26 mouse cellular contexts compared by ENCODE assay signal in genomic region chr11:59645036-59645435, GRCm38 (mm10). TPM values are rescaled to one million over a fixed set of nuclear protein-coding genes. Genes with fewer than 3 reads are reported as not detected.
A peak's percentile ranks its signal among the peaks of the same experiment; 100 is the strongest.
DNase-seq lines count a peak whose midpoint lies in the region; ATAC-seq and TF ChIP-seq lines count a peak whose summit lies in the region.
"Had no signal": no experiment of that assay in that cellular context is flagged by ENCODE, and none has a peak within 500 bp of the region (broad histone marks: within the 10 kb centered on the region; RNA-seq: fewer than 3 reads in every experiment).

No protein-coding gene starts in this region.

- H3K4me3 ChIP-seq in heart, embryonic 15.5 days, result no peak overlapping the region
- H3K4me3 ChIP-seq in lung, embryonic 14.5 days (ENCODE audit: low read depth, low read length), result no peak overlapping the region
- no peak overlapping the region for H3K4me3 ChIP-seq in lung, embryonic 15.5 days
- H3K4me3 ChIP-seq in forebrain, embryonic 14.5 days (ENCODE audit: low read depth, low read length), result no peak overlapping the region
- H3K4me3 ChIP-seq: embryonic facial prominence, embryonic 15.5 days; erythroblast, embryonic 14.5 days; forebrain, embryonic 10.5 days; forebrain, embryonic 15.5 days; hindbrain, embryonic 13.5 days had no signal

- ATAC-seq in heart, embryonic 15.5 days (replicated peaks; ENCODE audit: insufficient number of reproducible peaks, insufficient read depth, low FRiP score, low read depth), result no peak
- ATAC-seq in lung, embryonic 14.5 days (ENCODE audit: insufficient read depth), result peak; percentile 77
- peak; percentile 89 for ATAC-seq in lung, embryonic 15.5 days (ENCODE audit: borderline replicate concordance, extremely low read depth, low FRiP score, low TSS enrichment)
- ATAC-seq in forebrain, embryonic 14.5 days, result no peak
- ATAC-seq in activated CD4-positive, CD25-positive, alpha-beta regulatory T cell, adult 4 months, result no peak
- ATAC-seq: forebrain, embryonic 15.5 days; hindbrain, postnatal 0 days had no signal

- 26% methylated on average over 7 of the region's 7 CpGs for WGBS in heart, embryonic 15.5 days
- whole genome bisulfite sequencing in lung, embryonic 14.5 days, result 41% methylated on average over 7 of the region's 7 CpGs
- 41% methylated on average over 7 of the region's 7 CpGs for WGBS in lung, embryonic 15.5 days
- 68% methylated on average over 7 of the region's 7 CpGs for WGBS in forebrain, embryonic 14.5 days

- H3K9ac ChIP-seq in heart, embryonic 15.5 days, result no peak overlapping the region
- H3K9ac ChIP-seq in lung, embryonic 14.5 days, result no peak overlapping the region
- H3K9ac ChIP-seq in lung, embryonic 15.5 days, result no peak overlapping the region
- no peak overlapping the region for H3K9ac ChIP-seq in forebrain, embryonic 14.5 days (ENCODE audit: low read length)
- H3K9ac ChIP-seq: embryonic facial prominence, embryonic 15.5 days; forebrain, embryonic 15.5 days; hindbrain, embryonic 13.5 days had no signal

- DNase-seq in heart, adult 8-10 months (ENCODE audit: low spot score), result no peak
- DNase-seq in lung, embryonic 14.5 days, result peak; percentile 58
- DNase-seq in lung, postnatal 36 days, result peak; percentile 66
- DNase-seq in forebrain, embryonic 14.5 days (ENCODE audit: low spot score), result no peak
- DNase-seq: adrenal gland, adult 8-10 months; adrenal gland, postnatal 36 days; cerebellum, adult 2 months; cerebellum, postnatal 10 days; gastrocnemius, postnatal 14 days had no signal

- no peak overlapping the region for H3K27ac ChIP-seq in heart, embryonic 15.5 days
- peak overlapping the region; percentile 54; the same call in 1 of the 2 replicates for H3K27ac ChIP-seq in lung, embryonic 14.5 days (ENCODE audit: low read depth)
- H3K27ac ChIP-seq in lung, embryonic 15.5 days, result peak overlapping the region; percentile 90
- no peak overlapping the region for H3K27ac ChIP-seq in forebrain, embryonic 14.5 days (ENCODE audit: low read depth, low read length)
- H3K27ac ChIP-seq: embryonic facial prominence, embryonic 15.5 days; forebrain, embryonic 10.5 days; forebrain, embryonic 15.5 days; hindbrain, embryonic 13.5 days; hindbrain, postnatal 0 days had no signal

- H3K27me3 ChIP-seq in heart, embryonic 15.5 days, result no peaks in the 10 kb centered on the region
- H3K27me3 ChIP-seq in lung, embryonic 14.5 days (ENCODE audit: insufficient read depth, low read length), result no peaks in the 10 kb centered on the region
- no peaks in the 10 kb centered on the region for H3K27me3 ChIP-seq in lung, embryonic 15.5 days
- H3K27me3 ChIP-seq in forebrain, embryonic 14.5 days (replicated peaks; ENCODE audit: control insufficient read depth, insufficient read depth, low read length), result no peaks in the 10 kb centered on the region
- H3K27me3 ChIP-seq: embryonic facial prominence, embryonic 15.5 days; forebrain, embryonic 15.5 days; hindbrain, embryonic 13.5 days had no signal

- H3K4me1 ChIP-seq in heart, embryonic 15.5 days (replicated peaks), result peaks cover 6% of the 10 kb centered on the region
- peaks cover 2% of the 10 kb centered on the region; the same call in 1 of the 2 replicates for H3K4me1 ChIP-seq in lung, embryonic 14.5 days (ENCODE audit: insufficient read depth)
- H3K4me1 ChIP-seq in lung, embryonic 15.5 days, result peaks cover 23% of the 10 kb centered on the region
- no peaks in the 10 kb centered on the region for H3K4me1 ChIP-seq in forebrain, embryonic 14.5 days (ENCODE audit: control insufficient read depth, insufficient read depth, low read length)
- H3K4me1 ChIP-seq: forebrain, embryonic 10.5 days; forebrain, embryonic 15.5 days; hindbrain, embryonic 13.5 days had no signal

- H3K36me3 ChIP-seq in heart, embryonic 15.5 days, result no peaks in the 10 kb centered on the region
- H3K36me3 ChIP-seq in lung, embryonic 14.5 days (ENCODE audit: insufficient read depth), result no peaks in the 10 kb centered on the region
- no peaks in the 10 kb centered on the region for H3K36me3 ChIP-seq in lung, embryonic 15.5 days
- no peaks in the 10 kb centered on the region for H3K36me3 ChIP-seq in forebrain, embryonic 14.5 days (ENCODE audit: control insufficient read depth, insufficient read depth, low read length)
- H3K36me3 ChIP-seq: embryonic facial prominence, embryonic 15.5 days; forebrain, embryonic 10.5 days; forebrain, embryonic 15.5 days; hindbrain, embryonic 13.5 days had no signal

- TF ChIP-seq CTCF in lung, embryonic 14.5 days (IDR thresholded peaks at IDR 0.05; ENCODE audit: low read depth), result no peak

- H3K4me2 ChIP-seq in heart, embryonic 15.5 days, result peak overlapping the region; percentile 21; the same call in 1 of the 2 replicates
- peak overlapping the region; percentile 21; the same call in 1 of the 2 replicates for H3K4me2 ChIP-seq in lung, embryonic 14.5 days
- peak overlapping the region; percentile 25; the same call in 1 of the 2 replicates for H3K4me2 ChIP-seq in lung, embryonic 15.5 days
- H3K4me2 ChIP-seq in forebrain, embryonic 14.5 days (ENCODE audit: low read length), result no peak overlapping the region
- H3K4me2 ChIP-seq: embryonic facial prominence, embryonic 15.5 days; forebrain, embryonic 15.5 days; hindbrain, embryonic 13.5 days had no signal

- H3K9me3 ChIP-seq in heart, embryonic 15.5 days (replicated peaks), result no peaks in the 10 kb centered on the region
- H3K9me3 ChIP-seq in lung, embryonic 14.5 days (ENCODE audit: low read depth, low read length), result no peaks in the 10 kb centered on the region
- H3K9me3 ChIP-seq in lung, embryonic 15.5 days, result no peaks in the 10 kb centered on the region
- no peaks in the 10 kb centered on the region for H3K9me3 ChIP-seq in forebrain, embryonic 14.5 days (replicated peaks; ENCODE audit: control insufficient read depth, low read length)
- H3K9me3 ChIP-seq: embryonic facial prominence, embryonic 15.5 days; forebrain, embryonic 10.5 days; forebrain, embryonic 15.5 days; hindbrain, embryonic 13.5 days had no signal

RNA-seq across cellular contexts. Expression of gene Mprip, which starts 16.1 kb away (rescaled TPM):
- 51.1 and 67.3 TPM in 2 replicates for polyA plus RNA-seq in heart, embryonic 15.5 days (2015; fragmentation: Nextera tagmentation; extraction: Ambion mirVana)
- total RNA-seq in heart, adult 8-10 months (2022), result 100 to 1,000 TPM; 121 to 152 (median 127) TPM
- 128 and 145 TPM in 2 replicates for polyA plus RNA-seq in lung, embryonic 14.5 days (2014; fragmentation: Nextera tagmentation; extraction: Ambion mirVana)
- polyA plus RNA-seq in lung, embryonic 15.5 days (2015; fragmentation: Nextera tagmentation; extraction: Ambion mirVana), result 109 and 111 TPM in 2 replicates
- 55.6 and 63.4 TPM in 2 replicates for polyA plus RNA-seq in forebrain, embryonic 14.5 days (2014; fragmentation: Nextera tagmentation; extraction: Ambion mirVana)
- polyA plus RNA-seq in activated CD4-positive, CD25-positive, alpha-beta regulatory T cell, adult 4 months (2017; shearing (Covaris generic)), result 10 to 100 TPM; 18.3 to 22.0 TPM

RNA-seq across cellular contexts. Expression of gene Olfr223, which starts 51.9 kb away (rescaled TPM):
- polyA plus RNA-seq in heart, embryonic 15.5 days (2015; fragmentation: Nextera tagmentation; extraction: Ambion mirVana), result not detected in 2 replicates
- not detected for total RNA-seq in heart, adult 8-10 months (2022)
- polyA plus RNA-seq in lung, embryonic 14.5 days (2014; fragmentation: Nextera tagmentation; extraction: Ambion mirVana), result not detected in 2 replicates
- polyA plus RNA-seq in lung, embryonic 15.5 days (2015; fragmentation: Nextera tagmentation; extraction: Ambion mirVana), result not detected in 2 replicates
- polyA plus RNA-seq in forebrain, embryonic 14.5 days (2014; fragmentation: Nextera tagmentation; extraction: Ambion mirVana), result not detected in 2 replicates
- polyA plus RNA-seq in activated CD4-positive, CD25-positive, alpha-beta regulatory T cell, adult 4 months (2017; shearing (Covaris generic)), result not detected
- total RNA-seq: adrenal gland, adult 8-10 months; adrenal gland, postnatal 36 days; ES-E14; gastrocnemius, adult 18-20 months; gastrocnemius, postnatal 14 days; hematopoietic stem cell, adult 5-6 weeks; hindbrain, postnatal 0 days had no signal
- polyA plus RNA-seq: cerebellum, adult 2 months; embryonic facial prominence, embryonic 11.5 days; embryonic facial prominence, embryonic 15.5 days; erythroblast, embryonic 14.5 days; forebrain, embryonic 10.5 days; forebrain, embryonic 15.5 days; frontal cortex, adult 2 months; gonadal fat pad, adult 2 months; heart, postnatal 0 days; hindbrain, embryonic 13.5 days; hindbrain, postnatal 0 days; intestine, embryonic 14.5 days had no signal

Comparison
In these comparisons a context has a peak if more than half of its experiments do, and no peak if none do; other contexts are left out.
1. ATAC-seq: peak in lung, embryonic 14.5 days (single experiment) and lung, embryonic 15.5 days (single experiment); none in heart, embryonic 15.5 days (single experiment), forebrain, embryonic 14.5 days (single experiment) and activated CD4-positive, CD25-positive, alpha-beta regulatory T cell, adult 4 months (single experiment).
2. H3K27ac ChIP-seq: peak in lung, embryonic 14.5 days (single experiment) and lung, embryonic 15.5 days (single experiment); none in heart, embryonic 15.5 days (single experiment) and forebrain, embryonic 14.5 days (single experiment).
3. DNase-seq: peak in lung, embryonic 14.5 days (single experiment) and lung, postnatal 36 days (single experiment); none in heart, adult 8-10 months (single experiment) and forebrain, embryonic 14.5 days (single experiment).